Mouse (Mus musculus): ENCODE data around the gene Cenpi.

Gene Cenpi

GRCm38 (mm10) chrX:134362156-134362555 lies 54.3 kb downstream of the Cenpi start:
- no peak for DNase-seq (ENCODE audit: low read depth, low spot score)

- DNase-seq (ENCODE audit: low read depth, low spot score) = no peak
Measured at GRCm38 (mm10) chrX:134365421-134365820, 57.5 kb downstream of the Cenpi start.

GRCm38 (mm10) chrX:134366547-134366946 lies 58.7 kb downstream of the Cenpi start:
- no peak for DNase-seq (ENCODE audit: low read depth, low spot score)

GRCm38 (mm10) chrX:134371279-134371678 lies 63.4 kb downstream of the Cenpi start:
- no peak for DNase-seq (ENCODE audit: low read depth, low spot score)

- no peak for DNase-seq (ENCODE audit: low read depth, low spot score)
Measured at GRCm38 (mm10) chrX:134374190-134374589, 66.3 kb downstream of the Cenpi start.

GRCm38 (mm10) chrX:134384896-134385295 lies 77.0 kb downstream of the Cenpi start:
- no peak for DNase-seq (ENCODE audit: low read depth, low spot score)

DNA sequence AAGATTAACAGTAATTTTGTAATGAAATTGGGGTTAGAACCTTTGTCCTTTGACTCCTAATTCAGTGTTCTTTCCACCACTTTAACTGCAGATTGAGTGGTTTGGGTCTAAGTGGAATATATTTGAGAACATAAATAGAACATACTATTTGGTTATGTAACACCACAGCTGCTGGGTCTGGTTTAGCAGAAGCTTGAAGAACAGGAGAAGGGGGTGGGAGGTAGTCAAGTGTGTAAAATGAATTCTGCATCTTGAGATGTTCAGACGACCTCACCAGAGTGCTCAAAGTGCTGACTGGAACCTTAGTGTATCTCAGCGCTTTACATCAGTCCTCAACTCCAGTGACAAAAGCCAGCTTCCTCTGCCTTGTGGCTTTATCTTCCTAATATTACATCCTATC lies 91.1 kb downstream of the Cenpi start:
- no peak for DNase-seq (ENCODE audit: low read depth, low spot score)

GRCm38 (mm10) chrX:134403863-134404583 lies 96.1 kb downstream of the Cenpi start, which contains the start of gene Drp2:
TSS of gene Drp2 (plus strand) at chrX:134404551.
- no peak for DNase-seq (ENCODE audit: low read depth, low spot score)

DNA sequence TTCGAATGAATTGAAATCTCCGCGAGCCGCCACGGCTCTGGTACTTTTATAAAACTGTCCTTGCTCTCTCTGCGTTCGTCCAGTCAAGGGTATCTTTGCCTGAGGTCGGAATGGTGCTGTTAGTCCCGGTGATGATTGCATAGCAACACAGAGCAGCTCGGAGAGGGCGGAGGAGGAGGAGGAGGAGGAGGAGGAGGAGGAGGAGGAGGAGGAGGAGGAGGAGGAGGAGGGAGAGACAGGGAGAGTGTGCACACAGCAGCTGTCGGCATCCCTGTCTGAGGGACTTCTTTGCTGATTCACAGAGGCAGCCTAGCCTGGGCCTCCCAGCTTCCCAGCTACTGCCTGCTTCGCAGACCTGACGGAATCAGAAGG lies 96.7 kb downstream of the Cenpi start:
- DNase-seq (ENCODE audit: low read depth, low spot score) = no peak

DNA sequence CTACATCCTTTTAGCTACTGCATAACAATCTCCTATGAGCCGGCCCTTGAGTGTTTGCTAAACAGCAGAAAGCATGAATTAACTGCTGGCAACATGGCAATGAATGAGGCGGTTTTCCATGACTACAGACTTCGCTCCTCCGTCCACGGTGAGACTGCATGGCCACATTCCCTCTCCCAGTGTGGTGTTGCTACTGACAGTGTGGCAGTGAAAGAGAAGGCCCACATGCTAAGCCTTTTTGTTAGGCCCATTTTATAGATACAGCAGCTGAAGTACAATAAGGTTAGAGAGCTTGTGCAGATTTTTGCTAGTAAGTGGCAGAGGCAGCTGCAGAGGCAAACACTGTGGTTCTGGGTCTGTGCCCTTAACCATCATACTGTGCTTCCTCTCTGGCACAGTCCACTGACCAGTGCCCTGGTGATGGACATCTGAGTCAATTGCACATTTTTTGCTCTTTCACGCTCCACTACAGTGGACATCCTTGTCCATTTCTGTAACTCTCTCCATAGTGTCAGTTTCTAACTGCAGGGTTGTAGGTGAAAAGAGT lies 101.5 kb downstream of the Cenpi start:
- no peak for DNase-seq (ENCODE audit: low read depth, low spot score)

GRCm38 (mm10) chrX:134412096-134412495 lies 104.2 kb downstream of the Cenpi start:
- DNase-seq (ENCODE audit: low read depth, low spot score) = no peak
